In genomic region chr7:13025511-13026112, GRCm38 (mm10) we compare ENCODE assay signal across 8 mouse cellular contexts. TPM values are rescaled to one million over a fixed set of nuclear protein-coding genes. Genes with fewer than 3 reads are reported as not detected.
DNase-seq lines count a peak whose midpoint lies in the region; ATAC-seq and TF ChIP-seq lines count a peak whose summit lies in the region.

No protein-coding gene starts in this region.

- no peak for DNase-seq in kidney, postnatal 4 days
- DNase-seq in embryonic facial prominence, embryonic 10.5 days (ENCODE audit: low spot score), result no peak
- no peak for DNase-seq in midbrain, postnatal 0 days (ENCODE audit: low spot score)
- DNase-seq in adrenal gland, adult 8-10 months, result no peak
- no peak for DNase-seq in gastrocnemius, postnatal 4 days (ENCODE audit: low spot score in 2 of 2)

- no peaks in the 10 kb centered on the region for H3K9me3 ChIP-seq in kidney, embryonic 15.5 days (replicated peaks)
- no peaks in the 10 kb centered on the region for H3K9me3 ChIP-seq in embryonic facial prominence, embryonic 10.5 days
- no peaks in the 10 kb centered on the region for H3K9me3 ChIP-seq in hindbrain, embryonic 16.5 days (ENCODE audit: control insufficient read depth, low read length)
- no peaks in the 10 kb centered on the region for H3K9me3 ChIP-seq in midbrain, postnatal 0 days (ENCODE audit: low read length)

- H3K4me3 ChIP-seq in kidney, embryonic 15.5 days (replicated peaks), result peak overlapping the region; percentile 92
- H3K4me3 ChIP-seq in embryonic facial prominence, embryonic 10.5 days, result peak overlapping the region; percentile 99
- H3K4me3 ChIP-seq in hindbrain, embryonic 16.5 days (ENCODE audit: low read length), result peak overlapping the region; percentile 62
- peak overlapping the region; percentile 85 for H3K4me3 ChIP-seq in midbrain, postnatal 0 days (ENCODE audit: low read depth, low read length)

- peak overlapping the region; percentile 83 for H3K4me2 ChIP-seq in kidney, embryonic 15.5 days
- peak overlapping the region; percentile 98 for H3K4me2 ChIP-seq in hindbrain, embryonic 16.5 days (ENCODE audit: low read length)
- H3K4me2 ChIP-seq in midbrain, postnatal 0 days (ENCODE audit: low read depth, low read length, poor library complexity, severe bottlenecking), result peak overlapping the region; percentile 96

- TF ChIP-seq CTCF in midbrain, postnatal 0 days (IDR thresholded peaks at IDR 0.05), result no peak

- H3K27ac ChIP-seq in kidney, embryonic 15.5 days, result peak overlapping the region; percentile 100; the same call in 1 of the 2 replicates
- H3K27ac ChIP-seq in embryonic facial prominence, embryonic 10.5 days (replicated peaks), result peak overlapping the region; percentile 99
- H3K27ac ChIP-seq in hindbrain, embryonic 16.5 days (ENCODE audit: low read depth, low read length), result peak overlapping the region; percentile 99
- H3K27ac ChIP-seq in midbrain, postnatal 0 days (ENCODE audit: low read depth, low read length), result peak overlapping the region; percentile 99

- 26% methylated on average over 4 of the region's 4 CpGs for WGBS in kidney, embryonic 15.5 days
- 26% methylated on average over 4 of the region's 4 CpGs for WGBS in embryonic facial prominence, embryonic 10.5 days
- WGBS in hindbrain, embryonic 16.5 days, result 29% methylated on average over 4 of the region's 4 CpGs
- 33% methylated on average over 4 of the region's 4 CpGs for WGBS in midbrain, postnatal 0 days

- peaks cover 46% of the 10 kb centered on the region for H3K4me1 ChIP-seq in kidney, embryonic 15.5 days
- peaks cover 31% of the 10 kb centered on the region for H3K4me1 ChIP-seq in embryonic facial prominence, embryonic 10.5 days
- peaks cover 31% of the 10 kb centered on the region for H3K4me1 ChIP-seq in hindbrain, embryonic 16.5 days (ENCODE audit: control insufficient read depth, insufficient read depth, low read depth, low read length)
- peaks cover 5% of the 10 kb centered on the region; the same call in 1 of the 2 replicates for H3K4me1 ChIP-seq in midbrain, postnatal 0 days (ENCODE audit: insufficient read depth, low read length)

- peaks cover 53% of the 10 kb centered on the region for H3K36me3 ChIP-seq in kidney, embryonic 15.5 days
- peaks cover 56% of the 10 kb centered on the region for H3K36me3 ChIP-seq in embryonic facial prominence, embryonic 10.5 days (replicated peaks)
- peaks cover 43% of the 10 kb centered on the region for H3K36me3 ChIP-seq in hindbrain, embryonic 16.5 days (ENCODE audit: control insufficient read depth, insufficient read depth, low read length)
- peaks cover 41% of the 10 kb centered on the region for H3K36me3 ChIP-seq in midbrain, postnatal 0 days (ENCODE audit: insufficient read depth, low read length)

- no peaks in the 10 kb centered on the region for H3K27me3 ChIP-seq in kidney, embryonic 15.5 days
- no peaks in the 10 kb centered on the region for H3K27me3 ChIP-seq in embryonic facial prominence, embryonic 10.5 days (replicated peaks; ENCODE audit: low read depth, poor library complexity, severe bottlenecking)
- no peaks in the 10 kb centered on the region for H3K27me3 ChIP-seq in hindbrain, embryonic 16.5 days (replicated peaks; ENCODE audit: control insufficient read depth, insufficient read depth, low read length)
- H3K27me3 ChIP-seq in midbrain, postnatal 0 days (ENCODE audit: insufficient read depth, low read length), result no peaks in the 10 kb centered on the region

- H3K9ac ChIP-seq in kidney, embryonic 15.5 days, result peak overlapping the region; percentile 97
- peak overlapping the region; percentile 85 for H3K9ac ChIP-seq in hindbrain, embryonic 16.5 days (ENCODE audit: low read depth, low read length)
- peak overlapping the region; percentile 93 for H3K9ac ChIP-seq in midbrain, postnatal 0 days (replicated peaks; ENCODE audit: low read length, poor library complexity, severe bottlenecking)

- no peak for ATAC-seq in kidney, embryonic 15.5 days (replicated peaks; ENCODE audit: low FRiP score)
- no peak for ATAC-seq in hindbrain, embryonic 16.5 days
- no peak for ATAC-seq in midbrain, postnatal 0 days (ENCODE audit: low FRiP score)
- no peak for ATAC-seq in erythroid progenitor cell, adult 5-6 weeks (replicated peaks; ENCODE audit: low FRiP score, poor library complexity, severe bottlenecking)

RNA-seq across cellular contexts. Expression of gene Chmp2a, which starts 9.0 kb away (rescaled TPM):
- 144 and 146 TPM in 2 replicates for polyA plus RNA-seq in kidney, embryonic 15.5 days (2015; fragmentation: Nextera tagmentation; extraction: Ambion mirVana)
- polyA plus RNA-seq in embryonic facial prominence, embryonic 10.5 days (2016; fragmentation: Nextera tagmentation; extraction: Ambion mirVana), result 89.1 and 93.0 TPM in 2 replicates
- polyA plus RNA-seq in hindbrain, embryonic 16.5 days (2015; fragmentation: Nextera tagmentation; extraction: Ambion mirVana), result 174 TPM in 2 replicates
- 67.6 and 114 TPM in 2 replicates for total RNA-seq in midbrain, postnatal 0 days (2014; rRNA removed)
- polyA plus RNA-seq in midbrain, postnatal 0 days (2015; fragmentation: Nextera tagmentation; extraction: Ambion mirVana), result 198 and 205 TPM in 2 replicates
- total RNA-seq in erythroid progenitor cell, adult 5-6 weeks (2015; ENCODE audit: low replicate concordance), result 116 and 138 TPM in 2 replicates
- total RNA-seq in erythroid progenitor cell, adult 5-6 weeks (2017; ENCODE audit: low replicate concordance), result 125 and 153 TPM in 2 replicates
- 100 to 1,000 TPM; 235 to 249 (median 240) TPM for total RNA-seq in adrenal gland, adult 8-10 months (2022)
- 100 to 1,000 TPM; 135 to 143 TPM for total RNA-seq in gastrocnemius, postnatal 4 days (2021)

RNA-seq across cellular contexts. Expression of gene Ube2m, which starts 12.5 kb away (rescaled TPM):
- 113 and 114 TPM in 2 replicates for polyA plus RNA-seq in kidney, embryonic 15.5 days (2015; fragmentation: Nextera tagmentation; extraction: Ambion mirVana)
- polyA plus RNA-seq in embryonic facial prominence, embryonic 10.5 days (2016; fragmentation: Nextera tagmentation; extraction: Ambion mirVana), result 157 and 159 TPM in 2 replicates
- 41.3 and 64.6 TPM in 2 replicates for polyA plus RNA-seq in hindbrain, embryonic 16.5 days (2015; fragmentation: Nextera tagmentation; extraction: Ambion mirVana)
- 359 and 383 TPM in 2 replicates for total RNA-seq in midbrain, postnatal 0 days (2014; rRNA removed)
- 146 and 147 TPM in 2 replicates for polyA plus RNA-seq in midbrain, postnatal 0 days (2015; fragmentation: Nextera tagmentation; extraction: Ambion mirVana)
- 70.0 and 96.9 TPM in 2 replicates for total RNA-seq in erythroid progenitor cell, adult 5-6 weeks (2015; ENCODE audit: low replicate concordance)
- total RNA-seq in erythroid progenitor cell, adult 5-6 weeks (2017; ENCODE audit: low replicate concordance), result 61.0 and 94.6 TPM in 2 replicates
- total RNA-seq in adrenal gland, adult 8-10 months (2022), result 100 to 1,000 TPM; 168 to 169 (median 168) TPM
- total RNA-seq in gastrocnemius, postnatal 4 days (2021), result 100 to 1,000 TPM; 163 to 175 TPM

RNA-seq across cellular contexts. Expression of gene Zbtb45, which starts 15.8 kb away (rescaled TPM):
- polyA plus RNA-seq in kidney, embryonic 15.5 days (2015; fragmentation: Nextera tagmentation; extraction: Ambion mirVana), result 22.1 and 24.8 TPM in 2 replicates
- polyA plus RNA-seq in embryonic facial prominence, embryonic 10.5 days (2016; fragmentation: Nextera tagmentation; extraction: Ambion mirVana), result 27.2 and 28.4 TPM in 2 replicates
- 38.3 and 41.4 TPM in 2 replicates for polyA plus RNA-seq in hindbrain, embryonic 16.5 days (2015; fragmentation: Nextera tagmentation; extraction: Ambion mirVana)
- total RNA-seq in midbrain, postnatal 0 days (2014; rRNA removed), result 37.5 and 70.8 TPM in 2 replicates
- polyA plus RNA-seq in midbrain, postnatal 0 days (2015; fragmentation: Nextera tagmentation; extraction: Ambion mirVana), result 29.0 and 31.8 TPM in 2 replicates
- 4.0 and 10.1 TPM in 2 replicates for total RNA-seq in erythroid progenitor cell, adult 5-6 weeks (2015; ENCODE audit: low replicate concordance)
- total RNA-seq in erythroid progenitor cell, adult 5-6 weeks (2017; ENCODE audit: low replicate concordance), result 6.7 and 7.6 TPM in 2 replicates
- 10 to 100 TPM; 15.2 to 19.9 (median 17.5) TPM for total RNA-seq in adrenal gland, adult 8-10 months (2022)
- 10 to 100 TPM; 10.4 to 13.5 TPM for total RNA-seq in gastrocnemius, postnatal 4 days (2021)

RNA-seq across cellular contexts. Expression of gene Trim28, which starts 26.7 kb away (rescaled TPM):
- polyA plus RNA-seq in kidney, embryonic 15.5 days (2015; fragmentation: Nextera tagmentation; extraction: Ambion mirVana), result 283 and 298 TPM in 2 replicates
- polyA plus RNA-seq in embryonic facial prominence, embryonic 10.5 days (2016; fragmentation: Nextera tagmentation; extraction: Ambion mirVana), result 452 and 468 TPM in 2 replicates
- 165 and 195 TPM in 2 replicates for polyA plus RNA-seq in hindbrain, embryonic 16.5 days (2015; fragmentation: Nextera tagmentation; extraction: Ambion mirVana)
- 467 and 650 TPM in 2 replicates for total RNA-seq in midbrain, postnatal 0 days (2014; rRNA removed)
- 187 and 190 TPM in 2 replicates for polyA plus RNA-seq in midbrain, postnatal 0 days (2015; fragmentation: Nextera tagmentation; extraction: Ambion mirVana)
- 194 and 220 TPM in 2 replicates for total RNA-seq in erythroid progenitor cell, adult 5-6 weeks (2015; ENCODE audit: low replicate concordance)
- total RNA-seq in erythroid progenitor cell, adult 5-6 weeks (2017; ENCODE audit: low replicate concordance), result 137 and 141 TPM in 2 replicates
- total RNA-seq in adrenal gland, adult 8-10 months (2022), result 100 to 1,000 TPM; 223 to 300 (median 260) TPM
- total RNA-seq in gastrocnemius, postnatal 4 days (2021), result 100 to 1,000 TPM; 232 to 252 TPM

RNA-seq across cellular contexts. Expression of gene Slc27a5, which starts 27.6 kb away (rescaled TPM):
- 0.15 and 0.44 TPM in 2 replicates for polyA plus RNA-seq in kidney, embryonic 15.5 days (2015; fragmentation: Nextera tagmentation; extraction: Ambion mirVana)
- not detected in 2 replicates for polyA plus RNA-seq in embryonic facial prominence, embryonic 10.5 days (2016; fragmentation: Nextera tagmentation; extraction: Ambion mirVana)
- 0.38 and 0.46 TPM in 2 replicates for polyA plus RNA-seq in hindbrain, embryonic 16.5 days (2015; fragmentation: Nextera tagmentation; extraction: Ambion mirVana)
- not detected in 2 replicates for total RNA-seq in midbrain, postnatal 0 days (2014; rRNA removed)
- polyA plus RNA-seq in midbrain, postnatal 0 days (2015; fragmentation: Nextera tagmentation; extraction: Ambion mirVana), result 0.18 and 0.21 TPM in 2 replicates
- not detected in 2 replicates for total RNA-seq in erythroid progenitor cell, adult 5-6 weeks (2015; ENCODE audit: low replicate concordance)
- total RNA-seq in erythroid progenitor cell, adult 5-6 weeks (2017; ENCODE audit: low replicate concordance), result not detected in 2 replicates
- under 1 TPM in 2 of 4 experiments, not detected in 2; 0.18 to 0.32 TPM for total RNA-seq in adrenal gland, adult 8-10 months (2022)
- total RNA-seq in gastrocnemius, postnatal 4 days (2021), result under 1 TPM; 0.10 to 0.20 TPM
